Mouse (Mus musculus) adrenal gland, adult 8-10 months (tissue): ENCODE data around the gene Gm20388. TPM values are rescaled to one million over a fixed set of nuclear protein-coding genes. Genes with fewer than 3 reads are reported as not detected.

Experiments used
- DNase-seq: peaks from one replicate; pipeline ENCODE4 v3.0.0; 2022
- total RNA-seq, 4 experiments: library from RNA; stranded (reverse); gene quantifications; 2 replicates each; pipeline ENCODE4 v1.2.4; 2022

Gm20388 gene
- total RNA-seq, 4 experiments from 2014 or later = 1.7 to 16.9 (median 5.8) TPM

DNA sequence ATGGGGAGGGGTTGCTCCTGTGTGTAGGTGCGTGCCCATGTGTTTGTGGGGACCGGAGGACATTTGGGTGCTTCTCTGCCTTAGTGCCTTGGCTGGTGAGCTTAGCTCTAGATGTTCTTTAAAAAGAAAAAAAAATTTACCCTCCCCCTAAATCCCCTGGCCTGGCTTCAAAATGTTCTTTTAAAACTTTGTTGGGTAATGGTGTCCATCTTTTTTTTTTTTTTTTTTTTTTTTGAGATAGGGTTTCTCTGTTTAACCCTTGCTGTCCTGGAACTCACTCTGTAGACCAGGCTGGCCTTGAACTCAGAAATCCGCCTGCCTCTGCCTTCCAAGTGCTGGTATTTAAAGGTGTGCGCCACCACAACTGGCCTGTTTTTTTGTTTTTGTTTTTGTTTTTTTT is 4.7 kb downstream of the Gm20388 start:
- no peak for DNase-seq

DNA sequence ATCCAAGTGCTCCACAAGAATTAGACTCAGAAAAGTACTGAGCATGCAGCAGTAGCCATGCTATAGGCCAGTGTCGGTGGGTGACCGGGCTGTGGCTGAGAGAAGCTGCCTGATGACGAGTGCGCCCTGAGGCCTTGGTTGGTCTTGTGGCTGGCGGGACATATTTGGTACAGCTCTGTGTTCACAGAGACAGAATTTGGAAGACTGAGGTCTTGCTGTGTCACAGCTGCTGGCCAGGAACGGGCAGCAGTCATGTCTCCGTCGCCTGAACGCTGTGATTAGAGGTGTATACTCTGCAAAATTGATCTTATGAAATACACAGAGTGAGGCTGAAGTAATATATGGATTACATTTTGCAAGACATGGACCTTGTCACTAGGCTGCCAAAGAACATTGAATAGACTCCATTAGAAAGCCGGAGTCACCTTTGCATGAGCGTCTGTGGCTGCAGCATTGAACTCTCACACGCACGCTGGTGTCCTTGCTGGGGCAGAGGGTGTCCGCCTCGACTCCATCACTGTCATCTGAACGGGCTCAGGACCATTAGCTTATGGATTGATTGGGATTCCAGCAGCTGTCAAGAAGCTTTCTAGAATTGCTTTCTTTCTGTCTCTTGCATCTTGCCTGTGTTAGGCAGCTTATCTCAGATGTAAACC is 5.7 kb downstream of the Gm20388 start:
- no peak for DNase-seq

DNA sequence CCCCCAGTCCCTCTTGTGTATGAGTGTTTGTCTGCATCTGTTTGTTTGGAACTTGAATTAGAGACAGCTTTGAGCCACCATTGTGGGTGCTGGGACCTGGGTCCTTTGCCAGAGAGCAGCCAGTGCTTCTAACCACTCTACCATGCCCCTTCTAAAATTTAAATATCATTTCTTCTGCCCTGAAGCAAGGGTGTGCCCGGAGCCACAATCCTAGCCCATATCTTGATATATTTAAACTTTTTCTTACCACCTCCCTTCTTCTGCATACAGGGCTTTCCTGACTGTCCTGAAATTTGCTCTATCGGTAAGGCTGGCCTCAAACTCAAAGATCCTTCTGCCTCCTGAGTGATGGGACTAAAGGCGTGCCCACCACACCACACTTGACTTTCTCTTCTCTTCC is 6.8 kb downstream of the Gm20388 start:
- no peak for DNase-seq

DNA sequence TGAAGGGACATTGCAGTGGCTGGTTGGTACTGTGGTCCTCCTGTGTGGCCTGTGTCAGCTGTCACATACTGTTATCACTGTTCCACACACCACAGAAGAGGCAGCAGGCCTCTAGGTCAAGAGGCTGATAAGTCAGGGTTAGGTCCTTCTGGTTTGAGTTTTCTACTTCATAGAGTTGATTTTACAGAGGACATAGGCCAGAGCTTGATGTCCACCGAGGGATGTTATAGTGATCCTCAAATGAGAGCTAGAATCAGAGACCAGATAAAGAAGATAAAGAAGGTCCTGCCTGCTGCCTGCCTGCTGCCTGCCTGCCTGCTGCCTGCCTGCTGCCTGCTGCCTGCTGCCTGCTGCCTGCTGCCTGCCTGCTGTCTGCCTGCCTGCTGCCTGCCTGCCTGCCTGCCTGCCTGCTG is 7.5 kb downstream of the Gm20388 start:
- DNase-seq = no peak

DNA sequence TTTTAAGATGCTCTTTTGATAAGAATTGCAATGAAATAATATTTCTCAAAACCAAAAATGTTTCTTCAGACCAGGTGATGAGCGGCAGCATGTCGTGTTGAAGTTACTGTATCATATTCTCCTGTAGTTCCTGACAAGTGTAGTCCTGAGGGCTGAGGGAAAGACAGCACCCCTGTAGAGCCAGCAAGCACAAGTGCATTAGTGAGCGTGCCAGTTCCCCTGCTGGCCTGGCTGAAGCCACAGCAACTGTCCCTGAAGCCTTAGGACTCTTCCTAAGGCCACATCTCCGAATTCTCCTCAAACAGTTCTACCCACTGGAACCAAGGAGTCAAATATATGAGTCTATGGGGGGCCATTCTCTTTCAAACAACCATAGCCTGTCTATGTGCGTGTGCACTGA is 12.6 kb downstream of the Gm20388 start:
- DNase-seq = no peak

DNA sequence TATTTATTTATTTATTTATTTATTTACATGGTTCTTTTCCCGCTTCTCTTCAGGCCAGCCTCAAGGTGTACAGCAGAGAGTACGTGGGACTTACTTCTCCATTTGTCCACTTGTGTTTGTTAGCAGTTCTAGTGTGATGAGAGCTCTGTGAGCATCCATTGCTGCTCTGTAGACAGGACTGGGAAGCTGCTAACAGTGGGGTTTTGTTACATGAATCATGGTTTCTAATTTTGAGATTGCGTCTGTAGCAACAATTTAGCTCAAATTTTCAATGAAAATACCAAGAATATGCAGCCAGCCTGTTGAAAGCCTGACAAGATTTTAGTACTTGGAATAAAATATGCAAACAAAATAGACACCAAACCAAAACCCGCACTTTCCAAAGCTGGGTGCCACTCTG is 14.8 kb downstream of the Gm20388 start:
- DNase-seq = no peak

DNA sequence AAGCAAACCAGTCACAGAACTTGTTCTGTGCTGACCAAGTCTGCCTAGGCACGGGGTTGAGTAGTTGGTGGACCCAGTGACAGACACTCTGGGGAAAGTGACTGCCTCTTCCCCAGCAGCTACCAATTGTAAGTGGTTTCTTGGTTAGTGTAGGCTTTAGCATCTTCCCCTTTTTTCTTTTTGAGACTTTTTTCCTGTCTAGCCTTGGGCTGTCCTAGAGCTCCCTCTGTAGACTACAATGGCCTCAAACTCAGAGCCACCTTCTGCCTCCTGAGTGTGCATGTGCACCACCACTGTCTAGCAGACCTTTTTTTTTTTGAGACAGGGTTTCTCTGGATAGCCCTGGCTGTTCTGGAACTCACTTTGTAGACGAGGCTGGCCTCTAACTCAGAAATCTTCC is 15.8 kb downstream of the Gm20388 start:
- DNase-seq = no peak

DNA sequence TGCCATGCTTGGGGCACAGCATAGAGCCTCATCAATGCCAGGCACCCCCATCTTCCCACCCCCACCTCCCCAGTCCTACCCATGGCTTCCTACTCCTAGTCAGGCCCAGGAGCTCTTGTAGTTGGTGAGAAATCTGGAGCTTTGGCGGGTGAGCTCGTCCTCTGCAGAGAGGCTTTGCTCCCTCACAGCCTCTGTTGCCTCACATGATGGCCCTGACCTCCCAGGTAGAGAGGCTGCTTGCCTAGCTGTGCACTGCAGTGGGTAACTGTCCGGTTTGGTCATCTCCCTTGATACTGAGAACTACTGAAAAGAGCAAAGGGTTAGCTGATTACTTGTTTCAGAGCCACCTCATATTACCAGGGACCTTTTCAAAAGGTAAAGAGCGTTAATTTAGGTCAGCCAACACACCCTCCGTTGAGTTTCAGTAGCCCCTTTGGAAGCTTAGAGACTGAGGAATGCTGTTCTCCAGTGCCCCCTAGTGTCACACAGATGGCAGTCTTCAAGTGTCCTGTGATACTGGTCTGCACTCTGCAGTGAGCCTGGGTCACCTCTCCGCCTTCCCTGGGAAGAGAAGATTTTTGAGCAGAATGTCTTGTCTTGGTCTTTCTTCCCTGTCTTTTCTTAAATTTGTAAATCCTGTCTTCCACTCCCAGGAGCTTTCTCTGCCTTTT is 16.9 kb downstream of the Gm20388 start:
- DNase-seq = no peak

DNA sequence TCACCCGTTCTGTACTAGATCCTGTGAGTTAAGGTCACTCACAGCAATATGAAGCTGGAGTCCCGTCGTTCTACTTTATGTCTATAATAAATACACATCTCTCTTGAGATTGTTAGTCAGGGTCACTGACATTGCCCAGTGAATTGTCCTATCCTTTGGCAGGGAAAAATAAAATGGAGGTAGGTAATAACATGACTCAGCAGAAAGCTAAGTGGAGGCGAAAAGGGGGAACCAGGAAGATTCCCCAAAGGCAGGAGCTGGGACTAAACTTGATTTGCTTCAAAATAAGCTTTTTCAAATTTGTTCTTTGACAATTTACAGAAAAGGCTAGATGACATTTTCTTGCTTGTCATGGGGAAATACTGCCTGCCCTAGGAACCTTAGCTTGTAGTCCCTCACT is 20.7 kb downstream of the Gm20388 start:
- no peak for DNase-seq

DNA sequence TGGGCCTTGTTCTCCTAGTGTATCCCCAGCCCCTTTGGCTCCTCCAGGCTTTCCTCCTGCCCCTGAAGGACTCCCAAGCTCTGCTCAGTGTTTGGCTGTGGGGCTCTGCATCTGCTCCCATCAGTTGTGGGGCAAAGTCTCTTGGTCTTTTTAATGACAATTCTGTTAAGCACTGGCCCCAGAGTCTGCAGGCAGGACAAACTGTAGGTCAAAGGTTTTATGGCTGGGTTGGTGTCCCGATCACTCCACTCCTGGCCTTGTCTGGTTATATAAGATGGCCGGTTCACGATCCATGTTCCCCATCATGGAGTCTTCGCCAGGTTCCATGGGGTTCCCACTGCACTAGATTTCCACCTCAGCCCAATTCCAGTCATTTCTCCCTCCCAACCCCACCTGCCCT is 23.0 kb downstream of the Gm20388 start:
- no peak for DNase-seq

DNA sequence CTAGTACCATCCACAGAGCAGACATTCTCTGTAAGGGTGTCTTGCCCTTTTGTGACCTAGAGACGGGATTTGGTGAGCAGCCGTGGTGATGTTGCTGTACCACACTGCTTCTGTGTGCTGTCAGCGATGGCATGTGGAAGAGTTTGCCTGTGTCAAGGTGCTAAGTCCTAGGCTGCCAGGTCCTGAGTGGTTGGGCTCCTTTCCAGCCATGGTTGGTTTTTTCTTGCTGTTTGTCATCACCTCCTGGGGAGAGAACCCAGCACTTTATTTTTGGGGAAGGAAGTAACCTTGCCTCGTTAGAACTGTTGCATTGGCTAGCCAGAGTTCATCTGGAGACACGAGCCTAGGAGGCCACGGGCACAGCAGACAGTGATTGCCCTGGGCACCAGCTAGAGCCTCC is 24.9 kb downstream of the Gm20388 start:
- no peak for DNase-seq

DNA sequence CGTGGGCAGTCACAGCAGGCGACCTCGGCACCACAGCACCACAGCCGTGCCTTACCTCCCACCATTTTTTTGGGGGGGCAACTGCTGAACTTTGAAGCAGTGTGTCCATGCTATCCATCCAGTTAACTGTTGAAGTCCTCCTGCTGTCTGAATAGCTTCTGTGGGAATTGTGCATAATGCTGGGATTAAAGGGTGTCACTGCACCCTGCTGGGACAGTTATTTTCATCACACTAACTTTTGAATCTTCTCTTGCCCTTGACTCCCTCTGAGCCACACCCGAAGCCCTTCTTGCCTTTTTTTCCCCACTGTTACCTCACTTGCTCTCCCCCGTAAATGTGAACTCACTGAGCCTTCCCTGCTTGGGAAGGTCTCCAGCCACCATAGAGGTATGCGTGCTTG is 27.8 kb downstream of the Gm20388 start:
- DNase-seq = no peak

DNA sequence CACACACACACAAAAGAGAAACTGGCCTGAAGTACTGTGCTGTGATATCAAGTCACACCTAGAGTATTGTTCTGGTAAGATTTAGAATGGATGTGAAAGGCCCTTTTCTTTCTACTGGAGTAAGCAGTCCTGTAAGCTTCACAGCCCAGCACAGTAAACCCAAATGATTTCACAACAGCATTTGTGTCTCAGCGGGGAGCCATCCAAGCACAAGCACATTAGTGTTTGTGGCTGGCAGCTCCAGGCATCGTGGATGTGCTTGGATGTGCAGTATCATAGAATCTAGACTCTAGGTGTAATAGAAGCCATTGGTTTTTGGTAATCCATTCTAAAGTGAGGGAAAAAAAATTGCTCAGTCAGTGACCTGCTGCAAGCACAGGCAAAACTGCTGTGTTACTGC is 28.7 kb downstream of the Gm20388 start:
- DNase-seq = no peak

DNA sequence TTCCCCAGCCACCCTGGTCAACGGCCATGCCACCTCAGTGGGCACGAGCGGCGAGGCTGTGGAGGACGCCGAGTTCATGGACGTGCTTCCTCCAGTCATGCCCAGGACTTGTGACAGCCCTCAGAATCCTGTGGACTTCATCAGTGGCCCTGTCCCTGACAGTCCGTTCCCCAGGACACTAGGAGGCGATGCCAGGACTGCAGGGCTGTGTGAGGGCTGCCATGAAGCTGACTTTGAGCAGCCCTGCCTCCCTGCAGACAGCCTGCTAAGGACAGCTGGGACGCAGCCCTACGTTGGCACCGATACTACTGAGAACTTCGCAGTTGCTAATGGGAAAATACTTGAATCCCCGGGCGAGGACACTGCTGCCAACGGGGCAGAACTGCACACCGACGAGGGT is 30.8 kb downstream of the Gm20388 start:
- peak; percentile 45 for DNase-seq

DNA sequence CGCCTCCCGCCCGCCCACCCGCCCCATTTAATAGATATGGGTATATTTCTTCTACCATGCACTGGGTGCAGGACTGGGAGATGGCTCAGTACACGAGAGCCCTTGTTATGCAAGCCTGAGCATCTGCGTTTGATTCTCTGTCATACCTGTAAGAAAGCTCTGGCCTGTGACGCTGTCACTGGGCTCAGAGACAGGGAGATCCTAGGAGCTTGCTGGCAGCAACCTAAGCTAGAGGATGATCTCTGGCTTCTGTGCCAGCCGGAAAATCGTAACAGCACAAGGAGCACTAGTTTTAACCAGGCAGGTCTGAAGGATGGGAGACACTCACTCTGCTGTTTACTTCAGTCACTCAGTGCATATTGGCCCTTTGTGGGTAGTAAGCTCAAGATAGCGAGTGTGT is 33.0 kb downstream of the Gm20388 start:
- DNase-seq = no peak

DNA sequence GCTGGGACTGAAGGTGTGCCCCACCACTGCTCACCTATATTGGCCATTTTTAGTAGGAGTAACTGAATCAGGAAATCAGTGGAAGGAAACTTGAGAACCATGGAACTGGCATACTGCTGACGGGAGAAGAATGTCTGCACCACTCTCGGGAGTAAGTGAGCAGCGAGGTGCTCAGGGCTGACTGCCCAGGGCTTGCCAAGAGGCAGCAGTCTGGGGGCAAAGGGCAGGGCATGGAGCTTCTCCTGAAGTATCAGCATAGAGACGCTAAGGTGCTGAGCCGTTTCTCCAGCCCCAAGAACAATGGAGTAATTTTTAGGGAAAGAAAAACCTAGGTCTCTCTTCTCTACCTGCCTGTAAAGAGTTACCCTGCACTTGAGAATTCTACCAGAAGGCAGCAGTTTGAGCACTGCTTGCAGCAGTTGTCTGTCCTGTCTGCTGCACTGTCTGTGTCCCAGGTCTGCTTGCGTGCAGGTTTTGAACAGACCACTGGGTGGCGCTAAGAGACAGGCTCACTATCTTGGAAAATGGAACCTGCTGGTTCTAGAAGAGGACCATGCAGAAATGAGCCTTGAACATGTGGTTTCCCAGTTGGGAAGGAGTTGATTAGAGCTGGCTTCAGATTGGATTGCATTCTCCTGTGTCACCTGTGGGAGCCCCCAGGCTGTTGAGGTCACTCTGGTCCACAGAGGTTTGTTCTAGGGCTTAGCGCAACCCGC is 33.6 kb downstream of the Gm20388 start:
- peak; percentile 47 for DNase-seq

DNA sequence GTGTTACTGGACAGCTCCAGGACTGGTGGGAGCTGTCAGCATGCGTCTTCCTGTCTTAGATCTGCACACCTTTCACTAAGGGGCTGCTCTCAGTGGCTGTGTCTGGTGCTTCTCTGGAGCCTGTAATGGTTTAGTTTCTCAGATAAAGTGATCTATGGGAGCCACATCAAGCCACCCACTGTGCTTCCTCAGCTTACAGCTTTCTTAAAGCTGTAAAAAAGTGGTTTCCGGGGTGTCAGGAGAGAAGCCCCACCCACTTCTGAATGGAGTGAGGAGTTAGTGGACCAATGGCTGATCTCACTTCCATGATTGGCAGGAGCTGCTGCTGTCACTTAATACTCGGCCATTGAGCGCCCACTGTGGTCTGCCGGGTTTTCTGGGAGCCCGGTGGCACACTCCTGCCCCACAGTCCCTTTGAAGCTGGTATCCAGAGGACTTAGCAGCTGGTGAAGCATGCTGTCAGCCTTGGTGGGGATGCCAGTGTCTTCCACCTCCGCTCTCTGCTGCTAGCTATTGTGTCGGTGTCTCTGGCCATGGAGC is 35.8 kb downstream of the Gm20388 start:
- no peak for DNase-seq

DNA sequence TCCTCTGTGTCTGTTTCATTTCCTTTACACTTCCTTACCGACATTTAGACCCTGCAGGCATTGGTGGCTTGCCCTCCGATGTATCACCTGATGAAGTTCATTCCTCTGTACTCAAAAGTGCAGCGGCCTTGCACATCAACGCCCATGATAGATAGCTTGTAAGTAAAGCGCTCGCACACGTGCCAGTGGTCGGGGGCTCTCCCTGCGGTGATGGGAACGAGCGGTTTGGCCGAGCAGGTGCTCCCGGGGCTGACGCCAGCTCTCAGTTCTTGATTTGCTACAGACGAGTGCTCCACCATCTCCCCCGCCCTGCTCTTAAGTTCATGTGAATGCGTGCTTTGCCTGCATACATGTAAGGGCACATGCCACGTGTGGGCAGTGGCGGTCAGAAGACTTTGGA is 37.0 kb downstream of the Gm20388 start:
- DNase-seq = no peak

DNA sequence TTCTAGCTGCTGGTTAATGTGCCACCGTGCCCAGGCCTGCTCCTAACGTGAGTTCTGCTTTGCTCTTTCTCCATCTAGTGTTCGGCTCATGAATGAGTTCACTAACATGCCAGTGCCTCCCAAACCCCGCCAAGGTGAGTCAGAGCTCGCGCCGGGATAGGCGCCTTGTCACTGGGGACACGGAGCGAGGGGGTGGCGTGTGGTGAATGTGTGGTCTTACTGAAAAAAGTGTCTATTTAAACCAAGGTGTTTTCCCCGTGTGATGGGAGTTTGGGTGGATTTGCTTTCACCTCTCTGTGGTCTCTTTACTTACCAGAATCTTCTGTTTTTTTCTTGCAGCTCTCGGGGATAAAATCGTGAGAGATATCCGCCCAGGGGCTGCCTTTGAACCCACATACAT is 37.7 kb downstream of the Gm20388 start:
- DNase-seq = peak; percentile 38

DNA sequence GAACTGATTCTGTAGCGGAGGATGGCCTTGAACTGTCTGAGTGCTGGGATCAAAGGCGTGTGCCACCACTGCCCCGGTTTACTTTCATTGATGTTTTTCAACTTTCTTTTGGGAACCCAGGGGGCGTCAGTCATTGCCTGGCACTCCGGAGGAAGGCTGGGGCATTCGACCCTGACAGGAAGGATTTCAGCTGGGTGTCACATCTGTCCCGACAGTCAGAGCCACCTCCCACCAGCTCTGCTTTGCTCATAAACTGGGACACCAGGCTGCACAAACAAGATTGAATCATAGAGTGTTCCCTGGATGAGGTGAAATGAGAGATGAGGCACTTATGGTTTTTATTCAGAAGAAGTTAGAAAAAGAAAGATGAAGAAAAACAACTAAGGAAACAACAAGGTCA is 41.6 kb downstream of the Gm20388 start:
- DNase-seq = no peak

DNA sequence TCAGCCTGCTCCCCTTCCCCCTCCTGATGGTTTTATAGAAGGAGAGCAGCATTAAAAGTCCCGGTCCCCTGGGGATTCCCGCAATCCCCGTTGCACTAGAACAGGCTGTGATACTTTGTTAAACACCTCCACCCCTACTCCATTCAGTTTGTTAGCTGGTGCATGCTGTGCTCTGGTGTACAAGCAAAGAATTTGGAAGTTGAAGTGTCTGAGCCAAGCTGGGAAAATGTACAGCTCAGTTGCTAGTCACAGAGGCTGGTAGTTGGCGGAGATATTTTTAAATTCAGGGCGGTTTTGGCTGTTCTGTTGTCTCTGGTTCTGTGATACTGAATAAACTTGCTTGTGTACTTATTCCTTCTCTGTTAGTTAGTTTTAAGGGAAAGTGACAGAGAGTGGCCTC is 42.1 kb downstream of the Gm20388 start:
- DNase-seq = no peak

DNA sequence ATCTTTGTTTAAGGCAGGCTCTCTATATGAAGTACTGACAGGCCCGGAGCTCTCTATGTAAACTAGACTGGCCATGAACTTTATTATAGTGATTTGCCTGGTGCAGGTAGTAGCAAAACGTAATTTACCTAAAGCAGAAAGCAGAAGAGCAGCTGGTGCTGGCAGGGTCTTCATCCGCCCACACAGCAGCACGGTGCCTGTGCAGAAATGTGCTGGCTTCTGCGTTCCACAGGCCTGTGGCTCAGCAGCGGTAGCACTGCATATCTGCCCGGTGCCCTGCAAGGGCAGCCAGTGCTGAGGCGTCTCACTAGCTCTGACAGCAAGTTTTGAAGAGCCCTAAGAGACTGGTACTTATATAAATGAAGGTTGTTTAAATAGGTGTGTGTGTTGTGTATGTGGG is 44.7 kb downstream of the Gm20388 start:
- no peak for DNase-seq

DNA sequence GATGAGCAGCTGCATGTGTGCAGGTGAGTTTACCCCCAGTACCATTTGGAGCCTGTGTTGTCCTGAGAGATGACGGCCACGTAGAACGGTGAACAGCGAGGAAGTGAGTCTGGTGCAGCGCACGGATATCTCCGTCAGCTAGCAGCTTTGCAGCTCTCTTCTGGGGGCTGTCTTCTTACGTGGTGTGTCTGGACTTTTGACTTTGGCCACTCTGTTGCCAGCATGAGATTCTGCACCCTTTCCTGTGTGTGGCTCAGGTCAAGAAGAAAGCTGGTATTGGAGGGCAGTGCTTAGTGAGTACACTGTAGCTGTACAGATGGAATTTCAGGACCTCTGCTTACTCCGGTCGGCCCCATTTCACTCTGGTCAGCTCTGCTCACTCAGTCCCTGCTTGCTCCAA is 47.4 kb downstream of the Gm20388 start:
- DNase-seq = no peak
